Mouse (Mus musculus) MN1 (cell line): Measurements from ENCODE around the gene Rnf169.

Source experiments
- DNase-seq: peaks from one replicate; pipeline ENCODE4 v3.0.0-alpha.2; 2016; ENCODE audit warnings: low spot score

Rnf169 gene

GRCm38 (mm10) chr7:99980132-99980591, at the start of gene Rnf169:
Gene Rnf169, minus strand, starts transcription at chr7:99980448.
- DNase-seq: peak; percentile 91

DNA sequence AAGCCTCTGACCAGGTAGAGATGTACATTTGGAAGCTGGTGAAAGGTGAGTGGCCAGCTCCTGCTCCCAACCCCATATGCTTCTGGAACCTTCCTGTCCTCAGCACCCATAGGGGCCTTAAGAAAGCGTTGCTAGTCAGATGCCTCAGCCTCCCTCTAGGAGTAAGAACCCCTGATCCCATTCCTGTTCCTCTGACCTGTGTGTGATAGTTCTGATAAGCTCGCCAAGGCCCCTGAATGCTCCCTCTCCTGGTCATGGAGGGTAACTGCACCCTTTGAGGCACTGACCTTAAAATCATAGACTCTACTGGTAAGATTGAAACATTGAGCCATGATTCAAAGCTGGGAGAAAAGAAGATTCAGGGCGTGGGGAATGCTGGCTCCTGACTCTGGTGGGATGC, 49.1 kb upstream of the Rnf169 start:
- no peak for DNase-seq

GRCm38 (mm10) chr7:100027353-100027752, 47.1 kb upstream of the Rnf169 start:
- DNase-seq: no peak

GRCm38 (mm10) chr7:100017056-100017455, 36.8 kb upstream of the Rnf169 start:
- DNase-seq: no peak

DNA sequence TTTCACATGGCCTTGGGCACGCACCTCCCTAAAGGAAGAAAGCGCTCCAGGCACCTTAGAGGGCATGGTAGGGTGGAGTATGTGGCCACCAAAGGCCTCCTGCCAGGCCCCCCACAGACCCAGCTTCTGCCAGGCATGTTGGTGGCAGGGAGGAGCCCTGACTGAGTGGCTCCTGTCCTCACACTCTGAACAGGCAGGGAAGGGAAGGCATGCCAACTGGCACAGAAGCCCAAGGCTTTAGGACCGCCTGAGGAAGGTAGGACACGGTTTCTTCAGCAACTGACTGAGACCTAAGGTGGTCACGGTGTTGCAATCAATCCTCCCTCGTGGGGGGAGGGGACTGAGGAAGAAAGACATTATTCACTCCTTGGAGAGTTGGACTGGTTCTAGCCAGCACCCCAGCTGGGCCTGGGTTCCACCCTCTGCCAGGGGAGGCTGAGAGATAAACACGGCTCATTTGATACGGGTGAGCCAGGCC, 33.9 kb upstream of the Rnf169 start:
- no peak for DNase-seq

DNA sequence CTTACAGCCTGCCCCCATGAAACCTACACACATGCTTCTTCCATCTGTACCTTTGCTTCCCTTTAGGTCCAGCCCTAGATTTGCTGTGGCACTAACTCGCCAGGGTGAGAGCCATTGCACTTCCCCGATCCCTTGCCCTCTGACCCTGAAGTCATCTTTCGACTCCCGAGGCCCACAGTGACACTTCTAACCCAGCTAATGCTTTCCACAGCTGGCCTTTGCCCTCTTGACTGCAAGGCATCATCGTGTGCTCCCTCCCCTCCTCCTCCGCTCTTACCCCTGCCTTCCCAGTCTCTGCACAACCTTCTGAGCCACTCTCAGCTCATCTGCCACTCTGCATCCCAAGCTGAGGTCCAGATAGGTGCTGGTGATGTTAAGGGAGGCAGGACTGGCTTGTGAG, 32.3 kb upstream of the Rnf169 start:
- DNase-seq: no peak

DNA sequence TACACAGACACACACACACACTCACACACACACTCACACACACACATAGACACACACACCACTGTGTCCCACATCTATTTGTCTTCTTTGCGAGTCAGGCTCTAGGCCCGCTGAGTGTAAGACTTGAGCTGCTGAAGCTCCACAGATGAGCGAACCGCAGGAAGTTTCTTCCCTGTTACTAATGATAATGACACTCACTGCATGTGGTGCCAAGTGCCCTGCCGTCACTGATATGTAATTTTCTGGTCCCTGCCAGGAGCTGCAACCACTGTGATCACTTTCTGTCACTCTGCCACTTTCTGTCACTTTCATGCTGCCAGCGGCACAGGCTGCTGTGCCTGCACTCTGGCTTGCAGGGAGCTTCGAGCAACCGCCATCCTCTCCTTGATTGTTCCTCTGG, 31.8 kb upstream of the Rnf169 start:
- peak; percentile 34 for DNase-seq

- no peak for DNase-seq
Observed at GRCm38 (mm10) chr7:100010711-100011110, 30.5 kb upstream of the Rnf169 start.

DNA sequence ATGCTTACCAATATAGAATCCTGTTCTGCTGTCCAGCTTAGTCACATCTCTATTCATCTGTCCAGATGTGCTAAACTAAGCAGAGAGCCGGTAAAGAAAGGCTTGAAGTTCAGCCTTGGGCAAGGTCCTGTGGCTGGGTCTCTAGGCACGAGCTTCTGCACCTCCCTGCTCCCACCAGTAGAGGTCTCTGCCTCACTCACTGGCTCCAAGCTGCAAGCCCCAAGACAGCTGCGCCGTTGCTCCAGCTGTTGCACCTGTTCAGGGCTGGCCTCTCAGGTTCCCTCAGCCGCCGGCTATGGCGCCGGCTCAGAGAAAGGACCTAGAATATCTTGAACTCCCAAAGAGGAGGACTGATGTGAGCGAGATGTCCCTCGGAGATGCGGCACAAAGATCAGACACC, 29.4 kb upstream of the Rnf169 start:
- DNase-seq: peak; percentile 72

DNA sequence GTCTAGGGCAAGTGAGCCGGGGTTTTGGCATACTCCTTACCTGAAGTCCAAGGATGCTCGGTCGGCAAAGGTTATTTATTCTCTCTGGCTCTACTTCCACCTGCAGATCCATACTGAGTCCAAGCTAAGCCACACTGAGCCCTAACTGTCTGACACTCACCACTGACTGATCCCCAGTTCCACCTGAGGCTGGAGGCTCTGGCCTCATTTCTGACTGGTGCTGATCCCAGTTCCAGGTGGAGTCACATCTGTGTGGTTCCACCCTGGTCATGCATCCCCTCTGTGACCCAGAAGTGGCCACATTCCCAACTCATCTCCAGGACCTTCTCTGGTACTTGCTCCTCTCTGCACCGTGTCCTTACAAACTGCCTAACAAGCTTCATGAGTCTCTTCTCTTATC, 28.5 kb upstream of the Rnf169 start:
- no peak for DNase-seq

GRCm38 (mm10) chr7:100006411-100006810, 26.2 kb upstream of the Rnf169 start:
- DNase-seq: no peak

DNA sequence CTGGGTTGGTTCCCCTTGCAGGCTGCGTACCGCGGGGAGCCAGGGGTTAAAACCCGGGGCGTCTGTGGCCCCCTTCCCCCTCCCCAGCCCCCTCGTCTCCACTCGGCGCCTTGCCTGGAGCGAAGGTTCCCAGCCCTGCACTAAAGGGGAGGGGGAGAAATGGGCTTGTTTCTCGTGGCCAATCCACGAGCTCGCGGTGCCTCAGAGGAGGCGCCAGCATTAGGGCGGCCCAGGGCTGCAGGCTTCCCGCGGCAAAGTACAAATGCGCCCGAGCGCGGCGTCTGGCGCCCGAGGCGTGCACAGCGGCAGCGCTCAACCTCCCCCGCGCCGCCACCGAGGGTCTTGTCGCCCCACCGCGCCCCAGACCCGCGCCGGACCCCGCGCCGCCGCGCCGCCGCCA, 25.5 kb upstream of the Rnf169 start, which contains the start of gene Chrdl2:
TSS of gene Chrdl2 (plus strand) at position 383 of the 400 bp plus-strand sequence.
- DNase-seq: peak; percentile 48

- no peak for DNase-seq
Observed at GRCm38 (mm10) chr7:100003781-100004180, 23.5 kb upstream of the Rnf169 start.

- DNase-seq: no peak
Observed at GRCm38 (mm10) chr7:99998668-99999067, 18.4 kb upstream of the Rnf169 start.

GRCm38 (mm10) chr7:99995186-99995585, 14.9 kb upstream of the Rnf169 start:
- DNase-seq: no peak

DNA sequence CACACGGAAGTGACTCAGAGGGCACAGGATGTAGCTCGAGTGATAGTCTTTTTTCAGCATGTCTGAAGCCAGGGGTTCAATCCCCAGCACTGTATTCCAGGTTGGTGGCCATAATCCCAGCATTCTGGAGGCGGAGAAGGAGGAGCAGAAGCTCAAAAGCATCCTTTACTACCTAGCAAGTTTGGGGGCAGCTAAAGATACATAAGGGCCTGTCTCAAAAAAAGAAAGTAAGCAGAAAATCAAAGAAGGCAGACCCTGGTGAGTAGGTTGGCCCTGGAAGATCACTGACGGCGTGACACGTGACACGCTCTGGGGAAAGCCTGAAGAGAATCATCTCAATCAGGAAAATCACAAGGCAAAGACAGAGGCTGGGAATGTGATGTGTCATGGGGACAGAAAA, 12.9 kb upstream of the Rnf169 start:
- DNase-seq: no peak

GRCm38 (mm10) chr7:99990990-99991707, 10.9 kb upstream of the Rnf169 start:
- DNase-seq: no peak

- DNase-seq: no peak
Observed at GRCm38 (mm10) chr7:99989844-99990760, 9.9 kb upstream of the Rnf169 start.

DNA sequence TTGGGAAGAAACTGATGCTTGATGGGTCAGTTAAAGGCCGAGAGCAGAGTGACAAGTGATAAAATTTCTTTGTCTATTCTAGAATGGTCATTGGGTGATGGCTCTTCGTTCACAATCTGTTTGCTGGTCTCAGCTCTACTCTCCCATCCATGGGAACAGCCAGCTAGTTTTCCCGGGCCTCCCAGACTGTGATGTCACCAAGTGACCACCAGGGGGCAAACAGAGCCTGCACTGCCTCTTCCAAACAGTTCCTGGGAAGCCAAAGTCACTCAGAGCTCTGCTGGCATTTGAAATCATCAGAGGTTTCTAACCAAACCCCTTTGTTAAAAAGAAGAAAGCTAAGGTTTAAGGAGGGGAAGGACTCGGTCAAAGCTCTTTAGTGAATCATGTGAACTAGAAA, 8.5 kb upstream of the Rnf169 start:
- DNase-seq: peak; percentile 79

GRCm38 (mm10) chr7:99982256-99983242, 2.3 kb upstream of the Rnf169 start:
- no peak for DNase-seq

- peak; percentile 76 for DNase-seq
Observed at GRCm38 (mm10) chr7:99981311-99981710, 1.1 kb upstream of the Rnf169 start.
